Mouse (Mus musculus): ENCODE data around the gene Mmd.

GRCm38 (mm10) chr11:90227000-90227922 lies 22.0 kb upstream of the Mmd start:
- TF ChIP-seq CTCF (IDR thresholded peaks at IDR 0.05; ENCODE audit: low read depth) (no peak), EP300 (optimal IDR thresholded peaks at IDR 0.05) (no peak)

All from stomach, postnatal 0 days (tissue).